Mouse (Mus musculus): ENCODE measurements around the gene Cacna1d. TPM values are rescaled to one million over a fixed set of nuclear protein-coding genes. Genes with fewer than 3 reads are reported as not detected.
A peak's percentile ranks its signal among the peaks of the same experiment; 100 is the strongest.

Cacna1d gene
- polyA plus RNA-seq, 1 experiment, result 26.2 TPM

- no peak overlapping the region for H3K4me3 ChIP-seq (replicated peaks; ENCODE audit: extremely low read depth, low read depth, low read length)
- no peak for DNase-seq
- peaks cover under 1% of the 10 kb centered on the region; the same call in 1 of the 2 replicates for H3K4me1 ChIP-seq (ENCODE audit: control insufficient read depth, insufficient read depth, low read length)
- WGBS, result 69% methylated on average over 1 of the region's 1 CpGs
- TF ChIP-seq POLR2A (IDR thresholded peaks at IDR 0.05; ENCODE audit: borderline replicate concordance, extremely low read depth, low read depth, low read length) (no peak), CTCF (IDR thresholded peaks at IDR 0.05; ENCODE audit: insufficient read depth, low read length) (no peak)
Observed at GRCm38 (mm10) chr14:30015008-30015407, 476.2 kb downstream of the Cacna1d start.

GRCm38 (mm10) chr14:30014487-30014886, 476.8 kb downstream of the Cacna1d start:
- Histone ChIP-seq H3K4me1 (ENCODE audit: control insufficient read depth, insufficient read depth, low read length) (peaks cover 3% of the 10 kb centered on the region), H3K4me3 (replicated peaks; ENCODE audit: extremely low read depth, low read depth, low read length) (no peak overlapping the region)
- TF ChIP-seq CTCF (IDR thresholded peaks at IDR 0.05; ENCODE audit: insufficient read depth, low read length) (no peak), POLR2A (IDR thresholded peaks at IDR 0.05; ENCODE audit: borderline replicate concordance, extremely low read depth, low read depth, low read length) (no peak)
- 57% methylated on average over 10 of the region's 10 CpGs for WGBS
- DNase-seq, result no peak

- Histone ChIP-seq H3K4me1 (ENCODE audit: control insufficient read depth, insufficient read depth, low read length) (peaks cover 3% of the 10 kb centered on the region), H3K4me3 (replicated peaks; ENCODE audit: extremely low read depth, low read depth, low read length) (no peak overlapping the region)
- no peak for TF ChIP-seq CTCF (IDR thresholded peaks at IDR 0.05; ENCODE audit: insufficient read depth, low read length)
- TF ChIP-seq POLR2A (IDR thresholded peaks at IDR 0.05; ENCODE audit: borderline replicate concordance, extremely low read depth, low read depth, low read length), result no peak
- no peak for DNase-seq
- 69% methylated on average over 10 of the region's 10 CpGs for WGBS
Observed at GRCm38 (mm10) chr14:30011886-30012560, 479.2 kb downstream of the Cacna1d start.

- Histone ChIP-seq H3K4me1 (ENCODE audit: control insufficient read depth, insufficient read depth, low read length) (peaks cover 3% of the 10 kb centered on the region), H3K4me3 (replicated peaks; ENCODE audit: extremely low read depth, low read depth, low read length) (no peak overlapping the region)
- 27% methylated on average over 10 of the region's 10 CpGs for WGBS
- DNase-seq, result peak; percentile 51
- TF ChIP-seq POLR2A (IDR thresholded peaks at IDR 0.05; ENCODE audit: borderline replicate concordance, extremely low read depth, low read depth, low read length) (no peak), CTCF (IDR thresholded peaks at IDR 0.05; ENCODE audit: insufficient read depth, low read length) (no peak)
Observed at GRCm38 (mm10) chr14:30009864-30010560, 481.2 kb downstream of the Cacna1d start.

GRCm38 (mm10) chr14:30008733-30009575, 482.3 kb downstream of the Cacna1d start, which contains the start of the genes Il17rb and Chdh:
Gene Il17rb, minus strand, starts transcription at chr14:30008896.
Gene Chdh, plus strand, starts transcription at chr14:30009023.
- TF ChIP-seq POLR2A (IDR thresholded peaks at IDR 0.05; ENCODE audit: borderline replicate concordance, extremely low read depth, low read depth, low read length) (no peak), CTCF (IDR thresholded peaks at IDR 0.05; ENCODE audit: insufficient read depth, low read length) (no peak)
- peaks cover 3% of the 10 kb centered on the region for H3K4me1 ChIP-seq (ENCODE audit: control insufficient read depth, insufficient read depth, low read length)
- WGBS, result 10% methylated on average over 54 of the region's 54 CpGs
- H3K4me3 ChIP-seq (replicated peaks; ENCODE audit: extremely low read depth, low read depth, low read length), result no peak within 1 kb of the TSS
- DNase-seq, result peak; percentile 67

- no peak for DNase-seq
- TF ChIP-seq POLR2A (IDR thresholded peaks at IDR 0.05; ENCODE audit: borderline replicate concordance, extremely low read depth, low read depth, low read length) (no peak), CTCF (IDR thresholded peaks at IDR 0.05; ENCODE audit: insufficient read depth, low read length) (no peak)
- 65% methylated on average over 3 of the region's 3 CpGs for WGBS
- Histone ChIP-seq H3K4me1 (ENCODE audit: control insufficient read depth, insufficient read depth, low read length) (peaks cover 2% of the 10 kb centered on the region; the same call in 1 of the 2 replicates), H3K4me3 (replicated peaks; ENCODE audit: extremely low read depth, low read depth, low read length) (no peak overlapping the region)
Observed at GRCm38 (mm10) chr14:29999475-29999811, 491.8 kb downstream of the Cacna1d start.

- Histone ChIP-seq H3K4me1 (ENCODE audit: control insufficient read depth, insufficient read depth, low read length) (peaks cover 2% of the 10 kb centered on the region; the same call in 1 of the 2 replicates), H3K4me3 (replicated peaks; ENCODE audit: extremely low read depth, low read depth, low read length) (no peak overlapping the region)
- no peak for DNase-seq
- WGBS, result 75% methylated on average over 13 of the region's 13 CpGs
- TF ChIP-seq CTCF (IDR thresholded peaks at IDR 0.05; ENCODE audit: insufficient read depth, low read length) (no peak), POLR2A (IDR thresholded peaks at IDR 0.05; ENCODE audit: borderline replicate concordance, extremely low read depth, low read depth, low read length) (no peak)
Observed at GRCm38 (mm10) chr14:29998747-29999474, 492.3 kb downstream of the Cacna1d start.

- no peak overlapping the region for H3K4me3 ChIP-seq (replicated peaks; ENCODE audit: extremely low read depth, low read depth, low read length)
- TF ChIP-seq CTCF (IDR thresholded peaks at IDR 0.05; ENCODE audit: insufficient read depth, low read length) (no peak), POLR2A (IDR thresholded peaks at IDR 0.05; ENCODE audit: borderline replicate concordance, extremely low read depth, low read depth, low read length) (no peak)
- no peak for DNase-seq
- H3K4me1 ChIP-seq (ENCODE audit: control insufficient read depth, insufficient read depth, low read length), result peaks cover 2% of the 10 kb centered on the region; the same call in 1 of the 2 replicates
Observed at GRCm38 (mm10) chr14:29997345-29997744, 493.9 kb downstream of the Cacna1d start.
